Mouse (Mus musculus): Measurements from ENCODE around the gene Cog5. TPM values are rescaled to one million over a fixed set of nuclear protein-coding genes. Genes with fewer than 3 reads are reported as not detected.
A peak's percentile ranks its signal among the peaks of the same experiment; 100 is the strongest.

Gene Cog5
- polyA plus RNA-seq, 1 experiment from 2014 or later, result 41.1 TPM

DNA sequence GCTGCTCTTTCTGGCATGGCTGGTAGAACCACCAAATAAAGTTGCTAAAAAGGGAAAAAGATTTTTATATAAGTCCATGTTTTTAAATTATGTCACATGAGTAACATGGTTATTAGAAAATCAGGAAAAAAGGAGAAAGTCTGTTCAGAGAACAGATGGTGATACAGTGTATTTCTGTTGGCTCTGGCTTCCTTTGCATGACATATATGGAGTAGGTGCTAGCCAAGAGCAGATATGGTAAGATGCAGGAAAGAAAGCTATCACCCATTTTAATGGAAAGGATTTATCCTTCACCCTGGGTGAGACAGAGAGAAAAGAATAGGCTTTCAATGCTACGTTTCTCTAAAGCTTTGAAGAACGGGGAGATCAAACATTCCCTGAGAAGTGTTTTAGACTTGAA lies 99.8 kb downstream of the Cog5 start:
- no peaks in the 10 kb centered on the region for H3K27me3 ChIP-seq (ENCODE audit: control insufficient read depth, insufficient read depth, low read length)
- no peaks in the 10 kb centered on the region for H3K9me3 ChIP-seq (ENCODE audit: control insufficient read depth, low read length)
- no peak overlapping the region for H3K27ac ChIP-seq (ENCODE audit: low read depth, low read length)
- H3K4me2 ChIP-seq (replicated peaks; ENCODE audit: low read depth, low read length), result no peak overlapping the region
- ATAC-seq (ENCODE audit: low FRiP score) (no peak), DNase-seq (ENCODE audit: low spot score) (no peak)
- no peaks in the 10 kb centered on the region for H3K4me1 ChIP-seq (replicated peaks; ENCODE audit: control insufficient read depth, insufficient read depth, low read length)
- no peak overlapping the region for H3K9ac ChIP-seq (ENCODE audit: low read depth, low read length)
- WGBS, result 73% methylated on average over 2 of the region's 2 CpGs
- H3K36me3 ChIP-seq (ENCODE audit: control insufficient read depth, insufficient read depth, low read length), result no peaks in the 10 kb centered on the region
- H3K4me3 ChIP-seq (ENCODE audit: low read depth, low read length), result no peak overlapping the region

DNA sequence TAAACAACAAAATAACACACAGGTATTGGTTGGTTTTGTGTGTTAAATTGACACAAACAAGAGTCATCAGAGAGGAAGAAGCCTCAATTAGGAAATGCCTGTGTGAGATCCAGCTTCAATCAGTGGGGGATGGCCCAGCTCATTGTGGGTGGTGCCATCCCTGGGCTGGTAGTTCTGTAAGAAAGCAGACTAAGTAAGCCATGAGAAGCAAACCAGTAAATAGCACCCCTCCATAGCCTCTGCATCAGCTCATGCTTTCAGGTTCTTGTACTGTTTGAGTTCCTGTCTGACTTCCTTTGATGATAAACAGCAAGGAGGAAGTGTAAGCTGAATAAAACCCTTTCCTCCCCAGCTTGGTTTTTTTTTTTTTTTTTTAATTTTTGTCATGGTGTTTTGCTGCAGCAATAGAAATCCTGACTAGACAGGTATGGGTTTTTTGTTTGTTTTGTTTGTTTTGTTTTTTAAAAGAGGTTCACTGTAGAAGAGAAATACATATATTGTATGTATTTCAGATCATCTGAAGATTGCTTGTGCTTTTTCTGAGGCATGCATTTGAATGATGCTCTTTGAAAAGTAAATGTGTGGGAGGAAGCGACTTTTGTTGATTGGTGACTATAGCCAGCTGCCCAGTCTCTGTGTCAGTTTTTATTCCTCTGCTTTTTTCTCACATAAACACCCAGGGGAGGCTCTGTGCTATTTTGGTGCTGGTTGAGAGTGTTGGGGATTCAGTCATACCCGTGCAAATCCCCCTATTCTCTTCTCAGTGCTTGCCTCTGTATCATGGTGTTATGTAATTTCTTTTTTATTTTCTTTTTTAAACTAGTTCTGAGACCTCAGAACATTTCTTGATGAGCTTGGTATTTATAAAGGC lies 101.5 kb downstream of the Cog5 start:
- Histone ChIP-seq H3K27me3 (ENCODE audit: control insufficient read depth, insufficient read depth, low read length) (no peaks in the 10 kb centered on the region), H3K4me2 (replicated peaks; ENCODE audit: low read depth, low read length) (no peak overlapping the region), H3K9ac (ENCODE audit: low read depth, low read length) (no peak overlapping the region), H3K9me3 (ENCODE audit: control insufficient read depth, low read length) (no peaks in the 10 kb centered on the region), H3K36me3 (ENCODE audit: control insufficient read depth, insufficient read depth, low read length) (no peaks in the 10 kb centered on the region), H3K27ac (ENCODE audit: low read depth, low read length) (no peak overlapping the region), H3K4me3 (ENCODE audit: low read depth, low read length) (no peak overlapping the region), H3K4me1 (replicated peaks; ENCODE audit: control insufficient read depth, insufficient read depth, low read length) (no peaks in the 10 kb centered on the region)
- WGBS, result 61% methylated on average over 2 of the region's 2 CpGs
- ATAC-seq (ENCODE audit: low FRiP score), result no peak
- no peak for DNase-seq (ENCODE audit: low spot score)

GRCm38 (mm10) chr12:31773612-31774011 lies 118.9 kb downstream of the Cog5 start:
- H3K9ac ChIP-seq (ENCODE audit: low read depth, low read length), result no peak overlapping the region
- no peaks in the 10 kb centered on the region for H3K36me3 ChIP-seq (ENCODE audit: control insufficient read depth, insufficient read depth, low read length)
- no peaks in the 10 kb centered on the region for H3K9me3 ChIP-seq (ENCODE audit: control insufficient read depth, low read length)
- no peaks in the 10 kb centered on the region for H3K27me3 ChIP-seq (ENCODE audit: control insufficient read depth, insufficient read depth, low read length)
- no peak overlapping the region for H3K27ac ChIP-seq (ENCODE audit: low read depth, low read length)
- DNase-seq (ENCODE audit: low spot score) (no peak), ATAC-seq (ENCODE audit: low FRiP score) (no peak)
- no peak overlapping the region for H3K4me2 ChIP-seq (replicated peaks; ENCODE audit: low read depth, low read length)
- H3K4me3 ChIP-seq (ENCODE audit: low read depth, low read length), result no peak overlapping the region
- H3K4me1 ChIP-seq (replicated peaks; ENCODE audit: control insufficient read depth, insufficient read depth, low read length), result no peaks in the 10 kb centered on the region
- WGBS, result 95% methylated on average over 3 of the region's 3 CpGs

DNA sequence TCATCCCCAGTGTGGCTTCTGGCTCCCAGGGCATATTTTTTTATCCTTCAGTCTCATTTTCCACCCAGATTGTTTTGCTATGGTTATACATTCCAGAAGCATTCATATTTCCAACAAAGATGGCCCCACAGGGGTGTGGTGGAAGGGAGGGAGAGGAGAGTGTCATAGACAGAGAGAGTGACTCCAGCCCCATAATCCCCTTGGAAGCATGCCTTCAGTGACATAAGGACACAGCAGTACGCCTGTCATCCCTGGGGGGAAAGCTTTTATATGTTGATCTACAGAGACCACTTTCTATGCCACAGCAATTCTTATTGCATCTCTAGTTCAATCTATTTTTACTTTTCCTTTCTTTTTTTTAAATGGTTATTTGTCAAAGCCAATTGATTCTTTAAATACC lies 129.6 kb downstream of the Cog5 start:
- WGBS, result 78% methylated on average over 1 of the region's 1 CpGs
- Histone ChIP-seq H3K4me2 (replicated peaks; ENCODE audit: low read depth, low read length) (no peak overlapping the region), H3K9me3 (ENCODE audit: control insufficient read depth, low read length) (no peaks in the 10 kb centered on the region), H3K4me1 (replicated peaks; ENCODE audit: control insufficient read depth, insufficient read depth, low read length) (no peaks in the 10 kb centered on the region), H3K27me3 (ENCODE audit: control insufficient read depth, insufficient read depth, low read length) (no peaks in the 10 kb centered on the region), H3K4me3 (ENCODE audit: low read depth, low read length) (no peak overlapping the region), H3K9ac (ENCODE audit: low read depth, low read length) (no peak overlapping the region), H3K27ac (ENCODE audit: low read depth, low read length) (no peak overlapping the region), H3K36me3 (ENCODE audit: control insufficient read depth, insufficient read depth, low read length) (no peaks in the 10 kb centered on the region)
- DNase-seq (ENCODE audit: low spot score), result no peak
- ATAC-seq (ENCODE audit: low FRiP score), result no peak

GRCm38 (mm10) chr12:31788530-31788929 lies 133.9 kb downstream of the Cog5 start:
- no peak overlapping the region for H3K4me3 ChIP-seq (ENCODE audit: low read depth, low read length)
- no peak overlapping the region for H3K4me2 ChIP-seq (replicated peaks; ENCODE audit: low read depth, low read length)
- H3K36me3 ChIP-seq (ENCODE audit: control insufficient read depth, insufficient read depth, low read length), result no peaks in the 10 kb centered on the region
- no peaks in the 10 kb centered on the region for H3K4me1 ChIP-seq (replicated peaks; ENCODE audit: control insufficient read depth, insufficient read depth, low read length)
- no peak overlapping the region for H3K9ac ChIP-seq (ENCODE audit: low read depth, low read length)
- ATAC-seq (ENCODE audit: low FRiP score) (no peak), DNase-seq (ENCODE audit: low spot score) (no peak)
- no peaks in the 10 kb centered on the region for H3K9me3 ChIP-seq (ENCODE audit: control insufficient read depth, low read length)
- H3K27me3 ChIP-seq (ENCODE audit: control insufficient read depth, insufficient read depth, low read length), result no peaks in the 10 kb centered on the region
- WGBS, result 92% methylated on average over 3 of the region's 3 CpGs
- no peak overlapping the region for H3K27ac ChIP-seq (ENCODE audit: low read depth, low read length)

DNA sequence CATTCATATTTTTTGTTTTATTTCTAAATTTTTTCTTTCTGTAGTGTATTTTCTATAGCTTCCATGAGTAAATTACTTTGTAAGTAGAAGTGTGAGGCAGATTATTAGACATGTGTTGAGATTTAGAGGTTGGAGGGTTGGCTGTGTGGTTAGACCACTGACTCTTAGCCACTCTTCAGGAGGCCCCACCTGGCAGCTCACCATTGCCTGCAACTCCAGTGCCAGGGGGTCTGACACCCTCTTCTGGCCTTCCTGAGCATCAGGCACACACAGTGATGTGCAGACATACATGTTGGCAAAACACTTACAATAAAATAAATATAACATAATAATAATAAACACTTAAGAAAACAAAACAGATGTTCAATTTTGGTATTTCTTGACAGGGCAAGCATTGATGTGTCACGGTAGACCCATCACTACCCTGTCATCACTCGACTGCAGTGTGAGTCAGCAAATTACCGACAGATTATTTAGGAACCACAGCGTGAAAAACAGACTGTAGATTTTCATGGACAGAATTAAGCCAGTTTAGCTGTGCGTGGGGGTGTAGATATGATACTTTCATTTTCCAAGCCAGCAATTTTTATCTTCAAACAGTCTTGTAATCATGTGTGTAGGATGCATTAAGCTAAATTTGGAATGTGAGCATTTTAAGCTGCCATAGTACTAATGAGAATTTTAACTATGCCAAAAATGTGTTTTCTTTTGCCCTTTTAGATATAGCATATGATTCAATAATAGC lies 151.9 kb downstream of the Cog5 start:
- H3K9ac ChIP-seq (ENCODE audit: low read depth, low read length), result no peak overlapping the region
- no peak for ATAC-seq (ENCODE audit: low FRiP score)
- H3K4me3 ChIP-seq (ENCODE audit: low read depth, low read length), result no peak overlapping the region
- H3K4me2 ChIP-seq (replicated peaks; ENCODE audit: low read depth, low read length), result no peak overlapping the region
- H3K27ac ChIP-seq (ENCODE audit: low read depth, low read length), result no peak overlapping the region
- no peak for DNase-seq (ENCODE audit: low spot score)
- H3K9me3 ChIP-seq (ENCODE audit: control insufficient read depth, low read length), result no peaks in the 10 kb centered on the region
- H3K36me3 ChIP-seq (ENCODE audit: control insufficient read depth, insufficient read depth, low read length), result no peaks in the 10 kb centered on the region
- no peaks in the 10 kb centered on the region for H3K27me3 ChIP-seq (ENCODE audit: control insufficient read depth, insufficient read depth, low read length)
- H3K4me1 ChIP-seq (replicated peaks; ENCODE audit: control insufficient read depth, insufficient read depth, low read length), result no peaks in the 10 kb centered on the region
- 94% methylated on average over 5 of the region's 5 CpGs for WGBS

DNA sequence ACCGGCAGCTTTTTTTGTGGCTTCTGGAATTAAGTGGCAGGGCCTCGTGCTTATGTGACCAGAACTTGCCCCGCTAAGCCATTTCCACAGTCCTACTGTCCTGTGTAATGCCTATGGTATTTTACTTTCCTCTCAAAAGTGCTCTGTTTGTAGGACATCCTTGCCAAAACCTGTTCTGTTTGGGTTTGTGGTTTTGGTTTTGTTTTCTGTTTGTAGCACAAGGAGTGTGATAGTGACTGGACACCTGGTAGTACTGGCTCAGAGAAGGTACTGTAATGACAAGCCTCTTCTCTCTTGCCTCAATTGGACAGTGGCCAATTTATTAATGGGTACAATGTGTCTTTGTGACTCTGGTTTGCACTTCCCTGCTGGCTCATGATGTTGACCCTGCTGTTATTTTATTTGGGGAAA lies 163.4 kb downstream of the Cog5 start:
- H3K4me2 ChIP-seq (replicated peaks; ENCODE audit: low read depth, low read length), result no peak overlapping the region
- H3K9ac ChIP-seq (ENCODE audit: low read depth, low read length), result no peak overlapping the region
- no peaks in the 10 kb centered on the region for H3K27me3 ChIP-seq (ENCODE audit: control insufficient read depth, insufficient read depth, low read length)
- no peak overlapping the region for H3K4me3 ChIP-seq (ENCODE audit: low read depth, low read length)
- ATAC-seq (ENCODE audit: low FRiP score) (no peak), DNase-seq (ENCODE audit: low spot score) (no peak)
- whole genome bisulfite sequencing, result 86% methylated on average over 3 of the region's 3 CpGs
- no peaks in the 10 kb centered on the region for H3K9me3 ChIP-seq (ENCODE audit: control insufficient read depth, low read length)
- H3K27ac ChIP-seq (ENCODE audit: low read depth, low read length), result no peak overlapping the region
- H3K4me1 ChIP-seq (replicated peaks; ENCODE audit: control insufficient read depth, insufficient read depth, low read length), result no peaks in the 10 kb centered on the region
- no peaks in the 10 kb centered on the region for H3K36me3 ChIP-seq (ENCODE audit: control insufficient read depth, insufficient read depth, low read length)

DNA sequence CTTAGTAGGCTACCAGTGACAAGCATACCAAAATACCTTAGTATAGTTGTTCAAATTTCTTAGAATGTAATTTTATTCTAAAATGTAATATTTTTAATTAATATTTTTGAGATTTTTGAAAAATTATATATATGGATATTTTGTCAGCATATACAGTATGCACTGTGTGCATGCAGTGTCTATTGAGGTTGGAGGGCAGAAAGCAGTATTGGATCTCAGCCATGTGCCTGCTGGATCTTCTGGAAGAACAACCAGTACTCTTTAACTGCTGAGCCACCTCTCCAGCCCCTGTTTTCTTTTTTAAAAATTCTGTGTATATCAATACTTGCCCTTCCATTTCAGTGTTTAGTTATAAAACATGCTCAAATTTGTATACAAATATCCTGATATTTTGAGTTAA lies 164.4 kb downstream of the Cog5 start:
- Histone ChIP-seq H3K9ac (ENCODE audit: low read depth, low read length) (no peak overlapping the region), H3K4me1 (replicated peaks; ENCODE audit: control insufficient read depth, insufficient read depth, low read length) (no peaks in the 10 kb centered on the region), H3K4me3 (ENCODE audit: low read depth, low read length) (no peak overlapping the region), H3K36me3 (ENCODE audit: control insufficient read depth, insufficient read depth, low read length) (no peaks in the 10 kb centered on the region), H3K27ac (ENCODE audit: low read depth, low read length) (no peak overlapping the region), H3K27me3 (ENCODE audit: control insufficient read depth, insufficient read depth, low read length) (no peaks in the 10 kb centered on the region), H3K9me3 (ENCODE audit: control insufficient read depth, low read length) (no peaks in the 10 kb centered on the region), H3K4me2 (replicated peaks; ENCODE audit: low read depth, low read length) (no peak overlapping the region)
- DNase-seq (ENCODE audit: low spot score) (no peak), ATAC-seq (ENCODE audit: low FRiP score) (no peak)

- Histone ChIP-seq H3K4me1 (replicated peaks; ENCODE audit: control insufficient read depth, insufficient read depth, low read length) (no peaks in the 10 kb centered on the region), H3K27me3 (ENCODE audit: control insufficient read depth, insufficient read depth, low read length) (no peaks in the 10 kb centered on the region), H3K4me2 (replicated peaks; ENCODE audit: low read depth, low read length) (no peak overlapping the region), H3K9me3 (ENCODE audit: control insufficient read depth, low read length) (no peaks in the 10 kb centered on the region), H3K4me3 (ENCODE audit: low read depth, low read length) (no peak overlapping the region), H3K27ac (ENCODE audit: low read depth, low read length) (no peak overlapping the region), H3K9ac (ENCODE audit: low read depth, low read length) (no peak overlapping the region), H3K36me3 (ENCODE audit: control insufficient read depth, insufficient read depth, low read length) (no peaks in the 10 kb centered on the region)
- ATAC-seq (ENCODE audit: low FRiP score), result 0 out of 2 replicates have a peak, but pooled peaks have one; percentile 54
- DNase-seq (ENCODE audit: low spot score), result no peak
- WGBS, result 81% methylated on average over 7 of the region's 7 CpGs
Observed at GRCm38 (mm10) chr12:31819520-31819919, 164.9 kb downstream of the Cog5 start.
